8 mouse cellular contexts compared by ENCODE assay signal in genomic region chr12:83922724-83923485, GRCm38 (mm10). TPM values are rescaled to one million over a fixed set of nuclear protein-coding genes. Genes with fewer than 3 reads are reported as not detected.
DNase-seq lines count a peak whose midpoint lies in the region; ATAC-seq and TF ChIP-seq lines count a peak whose summit lies in the region.

No protein-coding gene starts in this region.

- ATAC-seq in forebrain, embryonic 13.5 days: no peak
- ATAC-seq in limb, embryonic 11.5 days (ENCODE audit: insufficient number of reproducible peaks, low FRiP score, low TSS enrichment, low read depth): no peak

- intact Hi-C loops in left cerebral cortex, adult 2 months (cut with DNase I): loop anchor here (1.0 to 2.0 kb wide), 2 partner anchors 28 to 73 kb away; partner anchors contain the start of gene Riox1
- intact Hi-C loops in left cerebral cortex, postnatal 4 days (cut with DNase I): no loop called here

- TF ChIP-seq CTCF in left cerebral cortex, adult 2 months (IDR thresholded peaks at IDR 0.05): no peak
- TF ChIP-seq CTCF in small intestine, adult 2 months (IDR thresholded peaks at IDR 0.05; ENCODE audit: extremely low read depth, insufficient read length, insufficient replicate concordance, low read depth, low read length): no peak

- peak overlapping the region; percentile 96 for H3K4me3 ChIP-seq in left cerebral cortex, adult 2 months
- H3K4me3 ChIP-seq in forebrain, embryonic 13.5 days: peak overlapping the region; percentile 95
- peak overlapping the region; percentile 46 for H3K4me3 ChIP-seq in limb, embryonic 11.5 days (ENCODE audit: low read depth, low read length)
- no peak overlapping the region for H3K4me3 ChIP-seq in small intestine, adult 2 months (ENCODE audit: low read depth, low read length)

- H3K27ac ChIP-seq in left cerebral cortex, adult 2 months: peak overlapping the region; percentile 90
- H3K27ac ChIP-seq in forebrain, embryonic 13.5 days: peak overlapping the region; percentile 8; the same call in 1 of the 2 replicates
- no peak overlapping the region for H3K27ac ChIP-seq in limb, embryonic 11.5 days (replicated peaks; ENCODE audit: low read depth, low read length)
- peak overlapping the region; percentile 88 for H3K27ac ChIP-seq in small intestine, adult 2 months (ENCODE audit: insufficient read depth, low read depth, low read length)

- peak overlapping the region; percentile 59 for H3K4me2 ChIP-seq in forebrain, embryonic 13.5 days
- H3K4me2 ChIP-seq in limb, embryonic 11.5 days (ENCODE audit: low read depth, severe bottlenecking): peak overlapping the region; percentile 52

- WGBS in forebrain, embryonic 13.5 days: 37% methylated on average over 8 of the region's 8 CpGs
- 48% methylated on average over 8 of the region's 8 CpGs for WGBS in limb, embryonic 11.5 days
- WGBS in small intestine, adult 2 months: 16% methylated on average over 8 of the region's 8 CpGs

- peak overlapping the region; percentile 69 for H3K9ac ChIP-seq in forebrain, embryonic 13.5 days
- H3K9ac ChIP-seq in limb, embryonic 11.5 days (ENCODE audit: low read length): peak overlapping the region; percentile 66

- H3K9me3 ChIP-seq in forebrain, embryonic 13.5 days (replicated peaks): no peaks in the 10 kb centered on the region
- no peaks in the 10 kb centered on the region for H3K9me3 ChIP-seq in limb, embryonic 11.5 days (ENCODE audit: control insufficient read depth, low read length)

- peaks cover 33% of the 10 kb centered on the region for H3K4me1 ChIP-seq in forebrain, embryonic 13.5 days
- no peaks in the 10 kb centered on the region for H3K4me1 ChIP-seq in limb, embryonic 11.5 days (ENCODE audit: control insufficient read depth, insufficient read depth, low read length)
- H3K4me1 ChIP-seq in small intestine, adult 2 months (ENCODE audit: control insufficient read depth, insufficient read depth, insufficient read length, low read length): peaks cover 19% of the 10 kb centered on the region; the same call in 1 of the 2 replicates

- TF ChIP-seq POLR2A in small intestine, adult 2 months (IDR thresholded peaks at IDR 0.05; ENCODE audit: low read depth, low read length): no peak

- H3K27me3 ChIP-seq in forebrain, embryonic 13.5 days: no peaks in the 10 kb centered on the region
- H3K27me3 ChIP-seq in limb, embryonic 11.5 days (ENCODE audit: control insufficient read depth, insufficient read depth, low read length): no peaks in the 10 kb centered on the region
- H3K27me3 ChIP-seq in small intestine, adult 2 months (ENCODE audit: control insufficient read depth, insufficient read depth, low read length): no peaks in the 10 kb centered on the region

- H3K36me3 ChIP-seq in forebrain, embryonic 13.5 days (ENCODE audit: poor library complexity, severe bottlenecking): no peaks in the 10 kb centered on the region
- no peaks in the 10 kb centered on the region for H3K36me3 ChIP-seq in limb, embryonic 11.5 days (ENCODE audit: control insufficient read depth, insufficient read depth, low read length)
- no peaks in the 10 kb centered on the region for H3K36me3 ChIP-seq in small intestine, adult 2 months (ENCODE audit: control insufficient read depth, insufficient read depth, low read length)

- DNase-seq in left cerebral cortex, adult 2 months (ENCODE audit: extremely low spot score in 1 of 2, low spot score in 2 of 2): no peak
- DNase-seq in left cerebral cortex, postnatal 4 days: no peak
- no peak for DNase-seq in limb, embryonic 11.5 days (ENCODE audit: low spot score)
- DNase-seq in left cerebral cortex, adult 18-20 months (ENCODE audit: low spot score in 2 of 2): no peak
- DNase-seq in layer of hippocampus, postnatal 14 days (ENCODE audit: low spot score in 2 of 2): no peak
- no peak for DNase-seq in adrenal gland, postnatal 4 days (ENCODE audit: low spot score in 2 of 2)

RNA-seq across cellular contexts. Expression of gene Numb, which starts 1.2 kb away (rescaled TPM):
- total RNA-seq in left cerebral cortex, adult 2 months (2021): 10 to 100 TPM; 70.0 to 81.1 TPM
- total RNA-seq in left cerebral cortex, postnatal 4 days (2021): 10 to 100 TPM; 16.5 to 17.8 TPM
- 23.2 and 26.2 TPM in 2 replicates for polyA plus RNA-seq in forebrain, embryonic 13.5 days (2015; fragmentation: Nextera tagmentation; extraction: Ambion mirVana)
- 37.6 and 38.0 TPM in 2 replicates for polyA plus RNA-seq in limb, embryonic 11.5 days (2014; fragmentation: Nextera tagmentation; extraction: Ambion mirVana)
- 57.1 and 141 TPM in 2 replicates for polyA plus RNA-seq in small intestine, adult 2 months (2012; rRNA removed)
- 10 to 100 TPM; 69.9 to 76.2 TPM for total RNA-seq in left cerebral cortex, adult 18-20 months (2021)
- total RNA-seq in layer of hippocampus, postnatal 14 days (2021): 10 to 100 TPM; 31.6 to 32.1 TPM
- total RNA-seq in adrenal gland, postnatal 4 days (2021): 10 to 100 TPM; 46.9 to 48.3 TPM

RNA-seq across cellular contexts. Expression of gene Riox1, which starts 27.5 kb away (rescaled TPM):
- 10 to 100 TPM; 18.5 to 18.8 TPM for total RNA-seq in left cerebral cortex, adult 2 months (2021)
- total RNA-seq in left cerebral cortex, postnatal 4 days (2021): 10 to 100 TPM; 16.2 to 17.1 TPM
- polyA plus RNA-seq in forebrain, embryonic 13.5 days (2015; fragmentation: Nextera tagmentation; extraction: Ambion mirVana): 8.6 and 9.4 TPM in 2 replicates
- 19.1 and 20.1 TPM in 2 replicates for polyA plus RNA-seq in limb, embryonic 11.5 days (2014; fragmentation: Nextera tagmentation; extraction: Ambion mirVana)
- polyA plus RNA-seq in small intestine, adult 2 months (2012; rRNA removed): 11.5 and 17.7 TPM in 2 replicates
- 10 to 100 TPM; 18.0 to 20.1 TPM for total RNA-seq in left cerebral cortex, adult 18-20 months (2021)
- 10 to 100 TPM; 14.0 to 15.8 TPM for total RNA-seq in layer of hippocampus, postnatal 14 days (2021)
- 10 to 100 TPM; 15.9 to 16.7 TPM for total RNA-seq in adrenal gland, postnatal 4 days (2021)
